Mouse (Mus musculus) thymus, adult 2 months (tissue): ENCODE data around the gene Cabcoco1.

Experiments used
- CTCF ChIP-seq: fragments of 200-500 bp; IDR thresholded peaks from 2 replicates; pipeline ENCODE4 v1.5.1; 2012; ENCODE audit warnings: mild to moderate bottlenecking, control low read depth, low read length, moderate library complexity, borderline replicate concordance; ENCODE audit not compliant: control insufficient read depth, poor library complexity, insufficient read depth; ENCODE audit errors: extremely low read depth
- POLR2A ChIP-seq: fragments of 200-500 bp; IDR thresholded peaks from 2 replicates; pipeline ENCODE4 v1.6.1; 2012; ENCODE audit warnings: mild to moderate bottlenecking, low read length, control low read depth, moderate library complexity; ENCODE audit not compliant: control insufficient read depth, poor library complexity, insufficient read depth; ENCODE audit errors: extremely low read depth

GRCm38 (mm10) chr10:68444361-68445114 lies 97.2 kb downstream of the Cabcoco1 start:
- TF ChIP-seq POLR2A, result no peak
- no peak for TF ChIP-seq CTCF
